Mouse (Mus musculus): ENCODE data around the gene Rdh16f2. TPM values are rescaled to one million over a fixed set of nuclear protein-coding genes. Genes with fewer than 3 reads are reported as not detected.
"Not testable (repeated sequence)": the region's sequence is repeated elsewhere in the genome, so short reads cannot be mapped to it uniquely, and the experiment has no call there.

The Rdh16f2 gene
- polyA plus RNA-seq, 2 experiments: not detected

- Histone ChIP-seq H3K27me3 (ENCODE audit: control insufficient read depth, insufficient read depth, low read length) (no peaks in the 10 kb centered on the region), H3K4me3 (replicated peaks; ENCODE audit: low read length) (no peak within 1 kb of the TSS), H3K4me2 (replicated peaks; ENCODE audit: low read depth, low read length, severe bottlenecking) (no peak within 1 kb of the TSS), H3K9ac (ENCODE audit: low read depth, low read length, severe bottlenecking) (no peak within 1 kb of the TSS), H3K9me3 (ENCODE audit: control insufficient read depth, low read length) (no peaks in the 10 kb centered on the region), H3K36me3 (ENCODE audit: control insufficient read depth, insufficient read depth, low read length) (no peaks in the 10 kb centered on the region), H3K4me1 (ENCODE audit: control insufficient read depth, insufficient read depth, low read length) (no peaks in the 10 kb centered on the region), H3K27ac (replicated peaks; ENCODE audit: low read depth, low read length) (no peak within 1 kb of the TSS)
- TF ChIP-seq POLR2A (IDR thresholded peaks at IDR 0.05; ENCODE audit: borderline replicate concordance, extremely low read depth, insufficient read depth, insufficient read length): no peak
- ATAC-seq (ENCODE audit: low FRiP score, low read depth): no peak
- no peak for DNase-seq (ENCODE audit: low spot score)
These were observed 22.3 kb downstream of the Rdh16f2 start, which contains the start of gene Rdh7 for GRCm38 (mm10) chr10:127888605-127889004. Rdh7 (minus strand) TSS chr10:127888817.

- Histone ChIP-seq H3K9me3 (ENCODE audit: control insufficient read depth, low read length) (no peaks in the 10 kb centered on the region), H3K4me2 (replicated peaks; ENCODE audit: low read depth, low read length, severe bottlenecking) (no peak overlapping the region), H3K9ac (ENCODE audit: low read depth, low read length, severe bottlenecking) (no peak overlapping the region), H3K36me3 (ENCODE audit: control insufficient read depth, insufficient read depth, low read length) (no peaks in the 10 kb centered on the region), H3K27ac (replicated peaks; ENCODE audit: low read depth, low read length) (no peak overlapping the region), H3K4me3 (replicated peaks; ENCODE audit: low read length) (no peak overlapping the region), H3K27me3 (ENCODE audit: control insufficient read depth, insufficient read depth, low read length) (no peaks in the 10 kb centered on the region), H3K4me1 (ENCODE audit: control insufficient read depth, insufficient read depth, low read length) (no peaks in the 10 kb centered on the region)
- WGBS: 100% methylated on average over 1 of the region's 1 CpGs
- ATAC-seq (ENCODE audit: low FRiP score, low read depth) (no peak), DNase-seq (ENCODE audit: low spot score) (no peak)
- TF ChIP-seq POLR2A (IDR thresholded peaks at IDR 0.05; ENCODE audit: borderline replicate concordance, extremely low read depth, insufficient read depth, insufficient read length): no peak
These were observed 25.2 kb downstream of the Rdh16f2 start for GRCm38 (mm10) chr10:127891481-127891880.

- not testable (repeated sequence) for H3K4me3 ChIP-seq (replicated peaks; ENCODE audit: low read length); H3K27me3 ChIP-seq (ENCODE audit: control insufficient read depth, insufficient read depth, low read length); ATAC-seq (ENCODE audit: low FRiP score, low read depth); H3K36me3 ChIP-seq (ENCODE audit: control insufficient read depth, insufficient read depth, low read length); H3K9me3 ChIP-seq (ENCODE audit: control insufficient read depth, low read length); DNase-seq (ENCODE audit: low spot score); H3K4me2 ChIP-seq (replicated peaks; ENCODE audit: low read depth, low read length, severe bottlenecking); H3K27ac ChIP-seq (replicated peaks; ENCODE audit: low read depth, low read length); H3K9ac ChIP-seq (ENCODE audit: low read depth, low read length, severe bottlenecking); H3K4me1 ChIP-seq (ENCODE audit: control insufficient read depth, insufficient read depth, low read length)
- WGBS: 63% methylated on average over 5 of the region's 5 CpGs
These were observed 27.1 kb downstream of the Rdh16f2 start for GRCm38 (mm10) chr10:127893163-127894022.

GRCm38 (mm10) chr10:127896705-127897104, 30.4 kb downstream of the Rdh16f2 start:
- Histone ChIP-seq H3K36me3 (ENCODE audit: control insufficient read depth, insufficient read depth, low read length) (no peaks in the 10 kb centered on the region), H3K9me3 (ENCODE audit: control insufficient read depth, low read length) (no peaks in the 10 kb centered on the region), H3K9ac (ENCODE audit: low read depth, low read length, severe bottlenecking) (no peak overlapping the region), H3K4me3 (replicated peaks; ENCODE audit: low read length) (no peak overlapping the region), H3K27ac (replicated peaks; ENCODE audit: low read depth, low read length) (no peak overlapping the region), H3K4me2 (replicated peaks; ENCODE audit: low read depth, low read length, severe bottlenecking) (no peak overlapping the region), H3K27me3 (ENCODE audit: control insufficient read depth, insufficient read depth, low read length) (no peaks in the 10 kb centered on the region), H3K4me1 (ENCODE audit: control insufficient read depth, insufficient read depth, low read length) (no peaks in the 10 kb centered on the region)
- ATAC-seq (ENCODE audit: low FRiP score, low read depth): no peak
- DNase-seq (ENCODE audit: low spot score): no peak
- TF ChIP-seq POLR2A (IDR thresholded peaks at IDR 0.05; ENCODE audit: borderline replicate concordance, extremely low read depth, insufficient read depth, insufficient read length): no peak
- 45% methylated on average over 5 of the region's 5 CpGs for WGBS

- Histone ChIP-seq H3K4me1 (ENCODE audit: control insufficient read depth, insufficient read depth, low read length) (no peaks in the 10 kb centered on the region), H3K9me3 (ENCODE audit: control insufficient read depth, low read length) (no peaks in the 10 kb centered on the region), H3K4me2 (replicated peaks; ENCODE audit: low read depth, low read length, severe bottlenecking) (no peak overlapping the region), H3K27me3 (ENCODE audit: control insufficient read depth, insufficient read depth, low read length) (no peaks in the 10 kb centered on the region), H3K9ac (ENCODE audit: low read depth, low read length, severe bottlenecking) (no peak overlapping the region), H3K4me3 (replicated peaks; ENCODE audit: low read length) (no peak overlapping the region), H3K36me3 (ENCODE audit: control insufficient read depth, insufficient read depth, low read length) (no peaks in the 10 kb centered on the region), H3K27ac (replicated peaks; ENCODE audit: low read depth, low read length) (no peak overlapping the region)
- ATAC-seq (ENCODE audit: low FRiP score, low read depth): no peak
- 84% methylated on average over 3 of the region's 3 CpGs for WGBS
- no peak for TF ChIP-seq POLR2A (IDR thresholded peaks at IDR 0.05; ENCODE audit: borderline replicate concordance, extremely low read depth, insufficient read depth, insufficient read length)
- no peak for DNase-seq (ENCODE audit: low spot score)
These were observed 31.2 kb downstream of the Rdh16f2 start for GRCm38 (mm10) chr10:127897506-127897905.

Measured in limb, embryonic 14.5 days (tissue).